29 mouse cellular contexts compared by ENCODE assay signal in the genomic region with DNA sequence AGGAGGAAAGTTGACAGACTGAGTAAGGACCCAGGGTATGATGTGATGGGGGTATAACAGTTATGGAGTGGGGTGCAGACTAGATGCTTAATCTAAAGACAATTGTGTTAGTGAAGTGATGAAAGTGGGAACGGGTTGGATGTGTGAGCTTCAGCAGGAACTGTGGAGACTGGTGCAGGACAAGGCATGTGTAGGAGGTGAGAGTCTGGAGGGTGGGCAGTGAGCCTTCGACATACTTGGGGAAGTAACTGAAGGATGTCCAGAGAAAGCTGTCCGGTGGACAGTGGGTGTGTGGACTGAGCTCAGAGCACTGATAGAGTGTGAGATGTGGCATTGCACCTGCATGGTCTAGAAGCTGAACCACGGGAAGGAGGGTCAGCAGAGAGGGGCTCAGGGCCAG.
DNase-seq lines count a peak whose midpoint lies in the region; ATAC-seq lines count a peak whose summit lies in the region.
"Had no signal": no experiment of that assay in that cellular context is flagged by ENCODE, and none has a peak within 500 bp of the region (broad histone marks: within the 10 kb centered on the region; RNA-seq: fewer than 3 reads in every experiment).

No protein-coding gene starts in this region.

- H3K9ac ChIP-seq in forebrain, embryonic 15.5 days (replicated peaks): no peak overlapping the region
- H3K9ac ChIP-seq in forebrain, embryonic 12.5 days: no peak overlapping the region
- H3K9ac ChIP-seq in limb, embryonic 12.5 days (replicated peaks): no peak overlapping the region
- H3K9ac ChIP-seq: embryonic facial prominence, embryonic 13.5 days; embryonic facial prominence, embryonic 15.5 days; forebrain, embryonic 13.5 days had no signal

- peaks cover 6% of the 10 kb centered on the region; the same call in 1 of the 2 replicates for H3K4me1 ChIP-seq in forebrain, embryonic 15.5 days
- peaks cover 8% of the 10 kb centered on the region for H3K4me1 ChIP-seq in forebrain, embryonic 12.5 days
- peaks cover 32% of the 10 kb centered on the region for H3K4me1 ChIP-seq in limb, embryonic 12.5 days (replicated peaks)
- peaks cover 34% of the 10 kb centered on the region for H3K4me1 ChIP-seq in limb, embryonic 10.5 days

- no peak for DNase-seq in frontal cortex, postnatal 14 days (ENCODE audit: low spot score in 2 of 2)
- DNase-seq in limb, embryonic 10.5 days (ENCODE audit: low spot score): no peak
- peak; percentile 12 to 32 for DNase-seq in right cerebral cortex, postnatal 36 days (ENCODE audit: low spot score in 2 of 2)
- no peak for DNase-seq in right cerebral cortex, postnatal 25 days
- DNase-seq: adrenal gland, adult 8-10 months; adrenal gland, postnatal 14 days; adrenal gland, postnatal 36 days; B cell, adult 2 months; cerebellum, adult 11 months; cerebellum, adult 18-20 months; cerebellum, adult 8-10 months; cerebellum, adult 9-11 months; cerebellum, postnatal 14 days; cerebellum, postnatal 36 days; embryo, embryonic 11 days had no signal

- WGBS in forebrain, embryonic 15.5 days: 90% methylated on average over 4 of the region's 4 CpGs
- WGBS in forebrain, embryonic 12.5 days: 81% methylated on average over 4 of the region's 4 CpGs
- 81% methylated on average over 4 of the region's 4 CpGs for WGBS in limb, embryonic 12.5 days
- WGBS in limb, embryonic 10.5 days: 74% methylated on average over 4 of the region's 4 CpGs

- H3K4me2 ChIP-seq in forebrain, embryonic 15.5 days (replicated peaks): no peak overlapping the region
- H3K4me2 ChIP-seq in forebrain, embryonic 12.5 days: no peak overlapping the region
- H3K4me2 ChIP-seq in limb, embryonic 12.5 days: no peak overlapping the region
- H3K4me2 ChIP-seq: embryonic facial prominence, embryonic 13.5 days; embryonic facial prominence, embryonic 15.5 days; forebrain, embryonic 13.5 days had no signal

- 0 out of 2 replicates have a peak, but pooled peaks have one; percentile 23 for ATAC-seq in forebrain, embryonic 15.5 days (replicated peaks)
- ATAC-seq in forebrain, embryonic 12.5 days (ENCODE audit: low FRiP score): no peak
- ATAC-seq in frontal cortex, adult (ENCODE audit: low TSS enrichment): peak; percentile 83
- ATAC-seq in limb, embryonic 12.5 days (ENCODE audit: insufficient number of reproducible peaks, insufficient read depth, low FRiP score, low TSS enrichment, low read depth): no peak
- ATAC-seq: activated CD4-positive, CD25-positive, alpha-beta regulatory T cell, adult 4 months; CD4-positive, CD25-positive, alpha-beta regulatory T cell, adult 4 months; forebrain, embryonic 13.5 days; Patski had no signal

- no peak overlapping the region for H3K4me3 ChIP-seq in forebrain, embryonic 15.5 days
- no peak overlapping the region for H3K4me3 ChIP-seq in forebrain, embryonic 12.5 days (replicated peaks)
- H3K4me3 ChIP-seq in limb, embryonic 12.5 days (replicated peaks): no peak overlapping the region
- H3K4me3 ChIP-seq in limb, embryonic 10.5 days: no peak overlapping the region
- H3K4me3 ChIP-seq: embryonic facial prominence, embryonic 13.5 days; embryonic facial prominence, embryonic 15.5 days; erythroblast, embryonic 14.5 days; forebrain, embryonic 10.5 days; forebrain, embryonic 13.5 days had no signal

- H3K36me3 ChIP-seq in forebrain, embryonic 15.5 days: no peaks in the 10 kb centered on the region
- no peaks in the 10 kb centered on the region for H3K36me3 ChIP-seq in forebrain, embryonic 12.5 days (replicated peaks)
- H3K36me3 ChIP-seq in limb, embryonic 12.5 days: no peaks in the 10 kb centered on the region
- no peaks in the 10 kb centered on the region for H3K36me3 ChIP-seq in limb, embryonic 10.5 days
- H3K36me3 ChIP-seq: embryonic facial prominence, embryonic 13.5 days; embryonic facial prominence, embryonic 15.5 days; forebrain, embryonic 10.5 days; G1E had no signal

- H3K9me3 ChIP-seq in forebrain, embryonic 15.5 days: no peaks in the 10 kb centered on the region
- no peaks in the 10 kb centered on the region for H3K9me3 ChIP-seq in forebrain, embryonic 12.5 days
- no peaks in the 10 kb centered on the region for H3K9me3 ChIP-seq in limb, embryonic 12.5 days
- no peaks in the 10 kb centered on the region for H3K9me3 ChIP-seq in limb, embryonic 10.5 days (replicated peaks)
- H3K9me3 ChIP-seq: embryonic facial prominence, embryonic 13.5 days; embryonic facial prominence, embryonic 15.5 days; forebrain, embryonic 10.5 days; forebrain, embryonic 13.5 days; G1E had no signal

- peak overlapping the region; percentile 32; the same call in 1 of the 2 replicates for H3K27ac ChIP-seq in forebrain, embryonic 15.5 days (replicated peaks)
- H3K27ac ChIP-seq in forebrain, embryonic 12.5 days: no peak overlapping the region
- 0 out of 2 replicates have a peak overlapping the region, but pooled peaks have one; percentile 29 for H3K27ac ChIP-seq in limb, embryonic 12.5 days
- H3K27ac ChIP-seq in limb, embryonic 10.5 days: no peak overlapping the region
- H3K27ac ChIP-seq: embryonic facial prominence, embryonic 13.5 days; embryonic facial prominence, embryonic 15.5 days; forebrain, embryonic 10.5 days; forebrain, embryonic 13.5 days had no signal

- H3K27me3 ChIP-seq in forebrain, embryonic 15.5 days: no peaks in the 10 kb centered on the region
- no peaks in the 10 kb centered on the region for H3K27me3 ChIP-seq in forebrain, embryonic 12.5 days
- H3K27me3 ChIP-seq in limb, embryonic 12.5 days: peaks cover 10% of the 10 kb centered on the region; the same call in 1 of the 2 replicates
- 0 out of 2 replicates have a peak, but pooled peaks cover 6% of the 10 kb centered on the region for H3K27me3 ChIP-seq in limb, embryonic 10.5 days (ENCODE audit: low read depth, poor library complexity, severe bottlenecking)
- H3K27me3 ChIP-seq: CH12.LX; embryonic facial prominence, embryonic 13.5 days; embryonic facial prominence, embryonic 15.5 days; forebrain, embryonic 13.5 days; Patski had no signal

Comparison
In these comparisons a context has a peak if more than half of its experiments do, and no peak if none do; other contexts are left out.
1. ATAC-seq: peak in forebrain, embryonic 15.5 days (single experiment) and frontal cortex, adult (single experiment); none in forebrain, embryonic 12.5 days (single experiment) and limb, embryonic 12.5 days (single experiment).
2. H3K27ac ChIP-seq: peak in forebrain, embryonic 15.5 days (single experiment) and limb, embryonic 12.5 days (single experiment); none in forebrain, embryonic 12.5 days (single experiment) and limb, embryonic 10.5 days (single experiment).
3. DNase-seq: peak in right cerebral cortex, postnatal 36 days (2 of 2); none in frontal cortex, postnatal 14 days (0 of 2), limb, embryonic 10.5 days (single experiment) and right cerebral cortex, postnatal 25 days (single experiment).